Mouse (Mus musculus) forebrain, postnatal 0 days (tissue): ENCODE measurements around the gene Dnah10. TPM values are rescaled to one million over a fixed set of nuclear protein-coding genes. Genes with fewer than 3 reads are reported as not detected.

Experiments
- ATAC-seq: fragments of 200-750 bp; cut with Nextera tagmentation; 2 replicates; pipeline ENCODE4 v1.8.0; 2017; ENCODE audit warnings: mild to moderate bottlenecking, moderate library complexity
- DNase-seq: peaks from one replicate; pipeline ENCODE4 v3.0.0-alpha.2; 2015
- H3K27ac ChIP-seq: fragments of 300-500 bp; sonication (generic); 2 replicates; pipeline ENCODE4 v1.5.1; 2014; ENCODE audit warnings: low read depth, mild to moderate bottlenecking, antibody characterized with exemption, low read length, moderate library complexity, mixed read lengths
- H3K27me3 ChIP-seq: fragments of 300-500 bp; sonication (generic); 2 replicates; pipeline ENCODE4 v1.6.1; 2014; ENCODE audit warnings: mild to moderate bottlenecking, low read length, mixed read lengths; ENCODE audit not compliant: insufficient read depth
- H3K36me3 ChIP-seq: fragments of 300-500 bp; sonication (generic); 2 replicates; pipeline ENCODE4 v1.6.1; 2014; ENCODE audit warnings: mild to moderate bottlenecking, moderate library complexity; ENCODE audit not compliant: insufficient read depth
- H3K4me1 ChIP-seq: fragments of 300-500 bp; sonication (generic); 2 replicates; pipeline ENCODE4 v1.6.1; 2014; ENCODE audit warnings: antibody characterized with exemption; ENCODE audit not compliant: insufficient read depth
- H3K4me2 ChIP-seq: fragments of 300-500 bp; sonication (generic); 2 replicates; pipeline ENCODE4 v1.6.1; 2014; ENCODE audit warnings: low read depth, mild to moderate bottlenecking, moderate library complexity
- H3K4me3 ChIP-seq: fragments of 300-500 bp; sonication (generic); 2 replicates; pipeline ENCODE4 v1.5.1; 2014; ENCODE audit warnings: low read depth, low read length, mixed read lengths
- H3K9ac ChIP-seq: fragments of 300-500 bp; sonication (generic); 2 replicates; pipeline ENCODE4 v1.6.1; 2014; ENCODE audit warnings: mild to moderate bottlenecking
- H3K9me3 ChIP-seq: fragments of 300-500 bp; sonication (generic); 2 replicates; pipeline ENCODE4 v1.6.1; 2016; ENCODE audit warnings: low read length
- CTCF ChIP-seq: sonication (generic); IDR thresholded peaks from 2 replicates; pipeline ENCODE4 v1.5.1; 2016; ENCODE audit warnings: antibody characterized with exemption, control low read depth, low read depth
- WGBS: fragments of 180-500 bp; shearing (Covaris S2); extraction: QIAGEN DNeasy Blood & Tissue Kit; methylation state at CpG from one replicate; pipeline ENCODE4 v1.1.7; 2014; 5-methylcytosine and 5-hydroxymethylcytosine counted together
- polyA plus RNA-seq: library from polyadenylated mRNA; unstranded; fragments of >200 nt; fragmentation: Nextera tagmentation; extraction: Ambion mirVana; gene quantifications from 2 replicates; pipeline ENCODE4 v1.2.1, GENCODE M21; 2015
- total RNA-seq: library from RNA; depleted of rRNA; stranded (reverse); fragments of >200 nt; gene quantifications from 2 replicates; pipeline ENCODE4 v1.2.3, GENCODE M21; 2014

Dnah10 gene
- total and polyA plus RNA-seq, 2 experiments from 2014 or later, result 0.30 to 1.0 TPM

- H3K36me3 ChIP-seq, result peaks cover 60% of the 10 kb centered on the region
- no peak for ATAC-seq
These were observed 111.2 kb downstream of the Dnah10 start for GRCm38 (mm10) chr5:124836075-124836474.

DNA sequence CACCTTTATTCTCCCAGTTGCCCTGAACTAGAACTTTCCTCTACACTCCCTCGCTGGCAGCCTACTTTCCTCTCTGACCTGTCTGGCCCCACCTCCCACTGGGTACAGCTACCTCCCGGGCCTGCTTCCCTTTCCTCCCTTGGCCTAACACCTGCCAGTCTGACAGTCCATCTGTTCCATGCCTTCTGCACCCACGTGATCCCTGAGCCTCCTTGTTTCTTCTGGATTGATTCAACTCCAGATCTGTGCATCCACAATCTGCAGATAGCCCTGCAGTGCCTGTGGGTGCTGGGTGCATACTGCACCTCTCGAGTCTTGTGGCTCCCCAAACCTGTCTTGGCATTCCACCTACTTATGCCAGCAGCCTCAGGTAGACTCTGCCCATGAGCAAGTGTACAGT, 111.7 kb downstream of the Dnah10 start:
- Histone ChIP-seq H3K9ac (no peak overlapping the region), H3K9me3 (no peaks in the 10 kb centered on the region), H3K4me3 (no peak overlapping the region), H3K36me3 (peaks cover 60% of the 10 kb centered on the region), H3K27me3 (no peaks in the 10 kb centered on the region), H3K4me1 (no peaks in the 10 kb centered on the region), H3K27ac (no peak overlapping the region), H3K4me2 (no peak overlapping the region)
- no peak for TF ChIP-seq CTCF
- WGBS, result 61% methylated on average over 4 of the region's 4 CpGs
- ATAC-seq (no peak), DNase-seq (no peak)

More at GRCm38 (mm10) chr5:124836075-124836474, 111.2 kb downstream of the Dnah10 start:
- DNase-seq, result no peak
- no peaks in the 10 kb centered on the region for H3K9me3 ChIP-seq
- no peaks in the 10 kb centered on the region for H3K27me3 ChIP-seq
- no peaks in the 10 kb centered on the region for H3K4me1 ChIP-seq
- 95% methylated on average over 10 of the region's 10 CpGs for WGBS
- H3K9ac ChIP-seq, result no peak overlapping the region
- H3K4me3 ChIP-seq, result no peak overlapping the region
- TF ChIP-seq CTCF, result no peak
- H3K27ac ChIP-seq, result no peak overlapping the region
- H3K4me2 ChIP-seq, result no peak overlapping the region

DNA sequence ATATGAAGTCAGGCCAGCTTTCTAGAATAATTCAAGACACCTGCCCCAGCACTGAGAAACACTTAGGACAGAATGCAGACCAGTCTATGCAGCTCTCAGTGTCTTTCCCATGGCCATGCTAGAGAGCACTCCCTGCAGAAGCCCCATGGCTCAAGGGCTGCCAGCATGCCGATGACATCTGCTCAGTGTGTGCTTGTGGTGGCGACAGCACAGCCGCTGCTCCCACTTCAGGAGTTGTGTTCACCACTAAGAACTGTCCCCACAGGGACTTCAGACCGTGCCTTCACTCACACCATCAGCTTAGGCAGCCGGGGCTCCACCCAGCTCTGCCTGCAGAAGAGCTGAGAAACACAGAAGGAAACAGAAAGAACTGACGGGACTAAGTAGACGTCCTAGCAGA, 115.3 kb downstream of the Dnah10 start:
- Histone ChIP-seq H3K4me1 (no peaks in the 10 kb centered on the region), H3K4me2 (no peak overlapping the region), H3K27me3 (no peaks in the 10 kb centered on the region), H3K9ac (no peak overlapping the region), H3K9me3 (no peaks in the 10 kb centered on the region), H3K27ac (no peak overlapping the region), H3K36me3 (peaks cover 36% of the 10 kb centered on the region), H3K4me3 (no peak overlapping the region)
- ATAC-seq (peak; percentile 34; the same call in 1 of the 2 replicates), DNase-seq (no peak)
- TF ChIP-seq CTCF, result no peak
- WGBS, result 53% methylated on average over 7 of the region's 7 CpGs

DNA sequence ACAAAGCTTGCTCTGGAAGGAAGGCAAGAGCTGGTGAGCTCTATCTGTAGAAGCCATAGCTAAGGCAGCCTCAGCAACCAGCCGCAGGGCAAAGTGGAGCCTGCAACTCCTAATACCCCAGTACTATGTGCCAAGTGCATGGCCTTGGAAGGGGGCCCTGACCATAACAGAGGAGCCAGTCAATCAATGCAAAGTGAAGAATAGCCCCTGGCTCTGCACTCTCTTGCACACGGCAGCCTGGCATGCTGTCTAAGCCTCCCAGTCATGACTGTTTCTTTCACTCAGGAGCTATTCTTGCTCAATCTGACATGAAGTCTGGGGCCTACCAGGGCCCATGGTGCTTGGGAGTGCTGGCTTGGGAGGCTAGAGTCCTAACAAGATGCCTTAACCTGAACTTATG, 115.8 kb downstream of the Dnah10 start:
- Histone ChIP-seq H3K27ac (0 out of 2 replicates have a peak overlapping the region, but pooled peaks have one; percentile 2), H3K36me3 (peaks cover 31% of the 10 kb centered on the region), H3K9me3 (no peaks in the 10 kb centered on the region), H3K9ac (no peak overlapping the region), H3K4me1 (no peaks in the 10 kb centered on the region), H3K4me3 (no peak overlapping the region), H3K4me2 (no peak overlapping the region), H3K27me3 (no peaks in the 10 kb centered on the region)
- ATAC-seq, result peak; percentile 86
- 35% methylated on average over 2 of the region's 2 CpGs for WGBS
- peak; percentile 59 for DNase-seq
- TF ChIP-seq CTCF, result no peak

DNA sequence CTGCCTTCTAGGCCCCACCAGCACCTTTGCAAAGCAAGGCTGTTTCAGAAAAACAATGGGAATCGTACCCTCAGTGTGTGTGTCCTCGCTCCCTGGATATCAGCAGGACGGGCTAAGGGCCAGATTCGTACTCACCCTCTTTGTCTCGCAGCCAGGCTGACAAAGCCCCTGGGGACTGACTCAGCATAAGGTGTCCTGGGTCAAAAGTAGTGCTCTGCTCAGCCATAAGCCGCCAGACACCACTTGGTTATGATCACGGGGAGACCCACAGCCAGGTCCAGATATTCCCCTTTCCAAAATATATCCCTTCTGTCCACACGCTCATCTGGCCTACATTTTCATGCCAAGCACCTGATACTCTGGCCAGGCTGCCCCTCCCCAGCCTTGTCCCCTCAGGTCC, 118.5 kb downstream of the Dnah10 start:
- no peak overlapping the region for H3K27ac ChIP-seq
- no peaks in the 10 kb centered on the region for H3K9me3 ChIP-seq
- 65% methylated on average over 8 of the region's 8 CpGs for WGBS
- no peak overlapping the region for H3K4me3 ChIP-seq
- DNase-seq (no peak), ATAC-seq (no peak)
- H3K36me3 ChIP-seq, result peaks cover 7% of the 10 kb centered on the region
- TF ChIP-seq CTCF, result no peak
- H3K4me2 ChIP-seq, result no peak overlapping the region
- H3K27me3 ChIP-seq, result no peaks in the 10 kb centered on the region
- no peak overlapping the region for H3K9ac ChIP-seq
- H3K4me1 ChIP-seq, result no peaks in the 10 kb centered on the region

GRCm38 (mm10) chr5:124844929-124845328, 120.0 kb downstream of the Dnah10 start:
- Histone ChIP-seq H3K9ac (no peak overlapping the region), H3K4me2 (no peak overlapping the region), H3K27ac (no peak overlapping the region), H3K4me3 (no peak overlapping the region), H3K4me1 (no peaks in the 10 kb centered on the region), H3K36me3 (no peaks in the 10 kb centered on the region), H3K27me3 (no peaks in the 10 kb centered on the region), H3K9me3 (no peaks in the 10 kb centered on the region)
- 81% methylated on average over 4 of the region's 4 CpGs for WGBS
- TF ChIP-seq CTCF, result no peak
- ATAC-seq (no peak), DNase-seq (no peak)

DNA sequence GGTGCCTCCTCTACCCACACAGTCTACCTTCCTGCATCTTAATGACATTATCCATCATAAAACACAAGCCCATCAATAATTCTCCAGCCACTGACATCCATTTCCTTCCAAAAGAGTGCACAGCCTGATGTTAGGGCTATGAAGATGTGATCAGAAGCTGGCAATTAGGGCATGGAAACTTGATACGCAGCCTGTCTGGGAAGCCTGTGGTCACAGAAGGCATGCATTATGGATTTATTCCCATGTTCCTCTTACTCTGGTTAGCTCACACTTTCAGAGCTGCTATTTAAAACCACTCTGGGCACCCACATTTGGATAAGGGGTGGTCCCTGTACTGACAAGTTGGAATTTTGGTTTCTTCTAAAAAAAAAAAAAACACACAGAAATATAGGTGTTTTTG, 122.1 kb downstream of the Dnah10 start:
- WGBS, result 84% methylated on average over 1 of the region's 1 CpGs
- no peak for ATAC-seq
- H3K9ac ChIP-seq, result no peak overlapping the region

More for the DNA sequence above, 122.1 kb downstream of the Dnah10 start:
- H3K27me3 ChIP-seq, result no peaks in the 10 kb centered on the region
- H3K4me3 ChIP-seq, result no peak overlapping the region
- no peak for TF ChIP-seq CTCF
- DNase-seq, result no peak
- no peaks in the 10 kb centered on the region for H3K36me3 ChIP-seq
- H3K9me3 ChIP-seq, result no peaks in the 10 kb centered on the region
- H3K27ac ChIP-seq, result no peak overlapping the region
- H3K4me2 ChIP-seq, result no peak overlapping the region
- no peaks in the 10 kb centered on the region for H3K4me1 ChIP-seq
